Mouse (Mus musculus): ENCODE measurements around the gene Nenf. TPM values are rescaled to one million over a fixed set of nuclear protein-coding genes. Genes with fewer than 3 reads are reported as not detected.
A peak's percentile ranks its signal among the peaks of the same experiment; 100 is the strongest.

The Nenf gene
- polyA plus RNA-seq, 1 experiment from 2014 or later, result 72.4 TPM

DNA sequence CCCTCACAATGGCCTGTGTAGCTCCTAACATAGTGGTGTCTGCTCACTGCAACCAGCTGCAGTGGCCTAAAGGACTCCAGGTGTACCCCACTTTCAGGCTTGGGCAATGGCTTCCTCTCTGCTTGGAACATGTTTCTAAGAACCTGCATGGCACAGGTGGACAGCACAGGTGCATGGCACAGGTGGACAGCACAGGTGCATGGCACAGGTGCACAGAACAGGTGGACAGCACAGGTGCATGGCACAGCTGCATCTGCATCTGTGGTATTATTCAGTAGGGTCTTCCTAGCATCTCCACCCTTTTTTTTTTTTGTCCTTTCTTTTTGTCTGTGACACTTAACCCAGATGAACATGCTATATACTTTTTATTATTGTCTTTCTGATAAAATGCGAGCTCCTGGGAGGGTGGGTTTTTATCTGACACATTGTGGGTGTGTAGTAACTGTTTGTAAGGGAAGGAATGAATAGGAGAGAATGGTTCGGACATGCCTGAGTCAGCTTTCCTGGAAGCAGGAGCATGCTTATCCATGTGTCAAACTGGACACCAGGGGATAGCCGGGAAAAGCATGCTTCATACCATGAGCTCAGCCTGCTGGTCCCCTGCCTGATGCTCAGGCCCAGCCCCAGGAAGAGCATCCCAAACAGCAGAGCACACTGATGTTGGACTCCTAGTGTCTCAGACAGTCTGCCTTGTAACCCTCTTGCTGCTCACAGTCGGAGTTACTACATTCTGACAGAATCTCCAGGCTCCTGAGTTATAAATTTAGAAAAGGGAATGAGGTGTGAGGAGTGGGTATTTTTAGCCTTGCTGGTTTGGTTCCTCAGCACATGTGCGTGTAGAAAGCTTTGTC lies 49.0 kb downstream of the Nenf start:
- 75% methylated on average over 5 of the region's 5 CpGs for WGBS
- ATAC-seq (ENCODE audit: insufficient read depth, low FRiP score, low TSS enrichment), result no peak
- Histone ChIP-seq H3K36me3 (ENCODE audit: control insufficient read depth, insufficient read depth, low read length) (no peaks in the 10 kb centered on the region), H3K9me3 (ENCODE audit: control insufficient read depth, low read length) (no peaks in the 10 kb centered on the region), H3K27me3 (ENCODE audit: control insufficient read depth, insufficient read depth, low read length) (no peaks in the 10 kb centered on the region), H3K4me1 (ENCODE audit: control insufficient read depth, insufficient read depth, low read length) (peaks cover 5% of the 10 kb centered on the region), H3K4me3 (ENCODE audit: low read depth, low read length) (no peak overlapping the region), H3K4me2 (ENCODE audit: low read depth) (no peak overlapping the region), H3K9ac (ENCODE audit: low read length) (no peak overlapping the region), H3K27ac (ENCODE audit: low read depth, low read length) (no peak overlapping the region)
- no peak for DNase-seq (ENCODE audit: low spot score)

DNA sequence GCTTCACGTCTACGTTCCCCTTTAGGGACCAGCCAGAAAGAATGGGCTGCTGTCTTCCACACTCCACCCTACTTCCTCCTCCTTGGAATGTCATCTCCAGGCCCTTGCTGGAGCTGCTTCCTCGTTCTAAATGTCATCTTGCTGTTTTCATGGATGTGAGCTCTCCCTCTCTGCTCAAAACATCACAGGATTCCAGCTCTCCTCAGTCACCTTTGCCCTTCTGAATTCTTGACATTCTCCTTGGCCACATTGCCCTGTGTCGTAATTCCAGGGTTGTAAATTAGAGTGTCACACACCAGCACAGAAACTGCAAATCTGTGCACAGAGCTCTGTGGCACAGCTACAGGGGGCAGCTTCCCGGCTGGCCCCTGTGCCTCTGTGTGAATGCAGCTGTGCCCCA lies 50.1 kb downstream of the Nenf start:
- H3K27me3 ChIP-seq (ENCODE audit: control insufficient read depth, insufficient read depth, low read length), result no peaks in the 10 kb centered on the region
- no peak overlapping the region for H3K4me2 ChIP-seq (ENCODE audit: low read depth)
- 0 out of 2 replicates have a peak overlapping the region, but pooled peaks have one; percentile 10 for H3K9ac ChIP-seq (ENCODE audit: low read length)
- no peak for ATAC-seq (ENCODE audit: insufficient read depth, low FRiP score, low TSS enrichment)
- H3K36me3 ChIP-seq (ENCODE audit: control insufficient read depth, insufficient read depth, low read length), result no peaks in the 10 kb centered on the region
- peaks cover 5% of the 10 kb centered on the region for H3K4me1 ChIP-seq (ENCODE audit: control insufficient read depth, insufficient read depth, low read length)
- 19% methylated on average over 5 of the region's 5 CpGs for WGBS
- no peak overlapping the region for H3K27ac ChIP-seq (ENCODE audit: low read depth, low read length)
- no peaks in the 10 kb centered on the region for H3K9me3 ChIP-seq (ENCODE audit: control insufficient read depth, low read length)
- no peak overlapping the region for H3K4me3 ChIP-seq (ENCODE audit: low read depth, low read length)
- DNase-seq (ENCODE audit: low spot score), result no peak

DNA sequence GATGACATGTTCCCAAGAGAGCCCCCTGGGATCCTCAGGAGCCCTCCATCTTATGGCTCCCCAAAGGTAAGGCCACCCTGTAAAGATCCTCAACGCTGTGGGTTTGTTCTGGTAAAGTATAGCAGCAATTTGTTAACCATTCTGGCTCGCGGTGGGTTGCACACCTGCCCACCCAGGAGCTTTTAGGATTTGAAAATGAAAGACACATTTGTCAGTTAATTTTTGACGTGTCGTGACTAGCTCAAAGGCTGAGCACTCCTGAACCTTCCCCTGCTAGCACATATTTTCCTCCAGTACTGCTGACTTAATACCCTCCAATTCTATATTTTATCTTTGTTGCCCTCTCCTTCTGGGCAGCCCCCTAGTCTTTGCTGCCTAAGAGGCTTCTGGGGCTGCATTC lies 50.8 kb downstream of the Nenf start:
- no peak overlapping the region for H3K4me2 ChIP-seq (ENCODE audit: low read depth)
- no peaks in the 10 kb centered on the region for H3K36me3 ChIP-seq (ENCODE audit: control insufficient read depth, insufficient read depth, low read length)
- H3K9ac ChIP-seq (ENCODE audit: low read length), result no peak overlapping the region
- H3K4me3 ChIP-seq (ENCODE audit: low read depth, low read length), result no peak overlapping the region
- no peak overlapping the region for H3K27ac ChIP-seq (ENCODE audit: low read depth, low read length)
- H3K9me3 ChIP-seq (ENCODE audit: control insufficient read depth, low read length), result no peaks in the 10 kb centered on the region
- no peaks in the 10 kb centered on the region for H3K27me3 ChIP-seq (ENCODE audit: control insufficient read depth, insufficient read depth, low read length)
- WGBS, result 87% methylated on average over 5 of the region's 5 CpGs
- ATAC-seq (ENCODE audit: insufficient read depth, low FRiP score, low TSS enrichment) (no peak), DNase-seq (ENCODE audit: low spot score) (no peak)
- peaks cover 5% of the 10 kb centered on the region for H3K4me1 ChIP-seq (ENCODE audit: control insufficient read depth, insufficient read depth, low read length)

DNA sequence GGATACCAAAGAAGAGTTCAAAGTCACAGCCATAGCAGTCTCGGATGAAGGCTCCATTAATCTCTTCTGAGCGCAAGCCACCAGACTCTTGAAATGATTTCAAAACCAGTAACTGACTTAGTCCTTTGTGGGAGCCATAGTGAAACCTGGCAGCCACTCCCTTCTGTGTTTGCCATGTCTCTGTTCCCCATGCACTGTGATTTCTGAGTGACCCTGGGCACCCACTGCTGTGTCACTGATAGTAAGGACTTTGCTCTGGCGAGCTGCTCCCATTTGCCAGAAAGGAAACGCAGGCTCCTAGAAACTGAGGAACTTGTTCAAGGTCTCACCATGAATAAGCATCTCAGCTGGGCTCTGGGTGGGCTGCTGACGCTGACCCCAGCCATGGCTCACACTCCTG lies 54.5 kb downstream of the Nenf start:
- Histone ChIP-seq H3K27me3 (ENCODE audit: control insufficient read depth, insufficient read depth, low read length) (no peaks in the 10 kb centered on the region), H3K36me3 (ENCODE audit: control insufficient read depth, insufficient read depth, low read length) (no peaks in the 10 kb centered on the region), H3K4me1 (ENCODE audit: control insufficient read depth, insufficient read depth, low read length) (peaks cover 5% of the 10 kb centered on the region), H3K4me3 (ENCODE audit: low read depth, low read length) (no peak overlapping the region), H3K4me2 (ENCODE audit: low read depth) (no peak overlapping the region), H3K27ac (ENCODE audit: low read depth, low read length) (no peak overlapping the region), H3K9me3 (ENCODE audit: control insufficient read depth, low read length) (no peaks in the 10 kb centered on the region), H3K9ac (ENCODE audit: low read length) (no peak overlapping the region)
- 85% methylated on average over 5 of the region's 5 CpGs for WGBS
- ATAC-seq (ENCODE audit: insufficient read depth, low FRiP score, low TSS enrichment) (no peak), DNase-seq (ENCODE audit: low spot score) (no peak)

DNA sequence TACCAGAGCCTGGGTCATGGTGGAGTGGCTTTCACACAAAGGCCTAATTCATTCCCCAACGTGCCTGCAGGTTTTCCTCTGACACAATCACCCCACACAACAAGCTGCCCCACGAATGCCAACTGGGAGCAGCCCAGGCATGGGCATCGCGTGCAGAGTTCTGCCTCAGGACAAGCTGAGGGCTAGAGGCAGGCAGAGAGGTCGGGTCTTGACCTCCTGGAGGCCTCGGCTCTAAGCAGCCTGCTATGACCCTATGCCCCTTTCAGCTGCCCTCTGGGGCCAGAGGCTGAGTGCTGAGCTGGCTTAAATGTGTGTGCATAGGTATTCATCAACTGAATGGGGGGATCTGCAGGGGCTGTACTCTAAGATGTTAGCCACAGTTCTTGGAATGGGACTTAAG lies 56.1 kb downstream of the Nenf start:
- Histone ChIP-seq H3K4me3 (ENCODE audit: low read depth, low read length) (no peak overlapping the region), H3K9ac (ENCODE audit: low read length) (no peak overlapping the region), H3K36me3 (ENCODE audit: control insufficient read depth, insufficient read depth, low read length) (no peaks in the 10 kb centered on the region), H3K4me2 (ENCODE audit: low read depth) (no peak overlapping the region), H3K4me1 (ENCODE audit: control insufficient read depth, insufficient read depth, low read length) (no peaks in the 10 kb centered on the region), H3K9me3 (ENCODE audit: control insufficient read depth, low read length) (no peaks in the 10 kb centered on the region), H3K27ac (ENCODE audit: low read depth, low read length) (no peak overlapping the region), H3K27me3 (ENCODE audit: control insufficient read depth, insufficient read depth, low read length) (no peaks in the 10 kb centered on the region)
- no peak for DNase-seq (ENCODE audit: low spot score)
- 17% methylated on average over 6 of the region's 6 CpGs for WGBS
- no peak for ATAC-seq (ENCODE audit: insufficient read depth, low FRiP score, low TSS enrichment)

DNA sequence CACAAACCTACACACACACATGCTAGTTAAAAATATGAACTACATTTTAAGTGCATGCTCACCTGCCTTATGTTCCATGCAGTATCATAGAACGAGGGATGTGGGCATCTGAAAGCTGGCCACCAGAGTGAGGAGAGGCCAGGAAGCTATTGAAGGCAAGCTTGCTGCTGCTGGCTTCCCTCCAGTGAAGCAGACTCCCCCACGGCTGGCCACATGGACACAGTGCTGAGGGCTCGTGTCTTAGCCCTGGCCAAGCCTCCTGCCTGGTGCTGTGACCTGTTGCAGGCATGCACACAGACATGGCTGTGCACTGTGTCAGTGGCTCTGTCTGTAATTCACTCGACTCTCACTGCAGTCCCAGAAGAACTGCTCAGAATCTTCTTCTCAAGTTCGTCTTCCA lies 58.3 kb downstream of the Nenf start:
- H3K9me3 ChIP-seq (ENCODE audit: control insufficient read depth, low read length), result no peaks in the 10 kb centered on the region
- WGBS, result 74% methylated on average over 5 of the region's 5 CpGs
- no peak for ATAC-seq (ENCODE audit: insufficient read depth, low FRiP score, low TSS enrichment)

DNA sequence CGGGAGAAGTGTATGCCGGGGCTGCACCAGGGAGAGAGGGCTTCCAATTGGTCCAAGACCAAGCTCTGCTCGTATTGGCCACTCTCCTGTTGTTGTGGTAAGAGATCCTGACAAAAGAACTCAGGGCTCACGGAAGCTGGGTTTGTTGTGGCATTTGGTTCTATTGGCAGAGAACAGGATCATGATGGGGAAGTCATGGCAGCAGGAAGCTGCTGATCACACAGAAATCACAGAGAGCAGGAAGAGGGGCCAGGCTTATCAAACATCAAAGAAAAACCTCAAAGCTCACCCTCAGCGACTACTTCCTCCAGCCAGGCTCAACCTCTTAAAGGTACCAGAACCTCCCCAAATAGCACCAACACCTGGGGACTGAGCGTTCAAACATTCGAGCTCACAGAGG lies 58.9 kb downstream of the Nenf start:
- no peaks in the 10 kb centered on the region for H3K4me1 ChIP-seq (ENCODE audit: control insufficient read depth, insufficient read depth, low read length)
- WGBS, result 34% methylated on average over 7 of the region's 7 CpGs
- H3K9me3 ChIP-seq (ENCODE audit: control insufficient read depth, low read length), result no peaks in the 10 kb centered on the region
- no peak overlapping the region for H3K9ac ChIP-seq (ENCODE audit: low read length)
- H3K36me3 ChIP-seq (ENCODE audit: control insufficient read depth, insufficient read depth, low read length), result no peaks in the 10 kb centered on the region
- no peak overlapping the region for H3K27ac ChIP-seq (ENCODE audit: low read depth, low read length)
- H3K27me3 ChIP-seq (ENCODE audit: control insufficient read depth, insufficient read depth, low read length), result no peaks in the 10 kb centered on the region
- H3K4me2 ChIP-seq (ENCODE audit: low read depth), result no peak overlapping the region
- no peak for DNase-seq (ENCODE audit: low spot score)
- H3K4me3 ChIP-seq (ENCODE audit: low read depth, low read length), result no peak overlapping the region
- no peak for ATAC-seq (ENCODE audit: insufficient read depth, low FRiP score, low TSS enrichment)

More for the DNA sequence above, 58.3 kb downstream of the Nenf start:
- H3K4me3 ChIP-seq (ENCODE audit: low read depth, low read length), result no peak overlapping the region
- H3K27ac ChIP-seq (ENCODE audit: low read depth, low read length), result no peak overlapping the region
- no peaks in the 10 kb centered on the region for H3K27me3 ChIP-seq (ENCODE audit: control insufficient read depth, insufficient read depth, low read length)
- H3K4me1 ChIP-seq (ENCODE audit: control insufficient read depth, insufficient read depth, low read length), result no peaks in the 10 kb centered on the region
- no peaks in the 10 kb centered on the region for H3K36me3 ChIP-seq (ENCODE audit: control insufficient read depth, insufficient read depth, low read length)
- no peak overlapping the region for H3K9ac ChIP-seq (ENCODE audit: low read length)
- no peak overlapping the region for H3K4me2 ChIP-seq (ENCODE audit: low read depth)
- no peak for DNase-seq (ENCODE audit: low spot score)

DNA sequence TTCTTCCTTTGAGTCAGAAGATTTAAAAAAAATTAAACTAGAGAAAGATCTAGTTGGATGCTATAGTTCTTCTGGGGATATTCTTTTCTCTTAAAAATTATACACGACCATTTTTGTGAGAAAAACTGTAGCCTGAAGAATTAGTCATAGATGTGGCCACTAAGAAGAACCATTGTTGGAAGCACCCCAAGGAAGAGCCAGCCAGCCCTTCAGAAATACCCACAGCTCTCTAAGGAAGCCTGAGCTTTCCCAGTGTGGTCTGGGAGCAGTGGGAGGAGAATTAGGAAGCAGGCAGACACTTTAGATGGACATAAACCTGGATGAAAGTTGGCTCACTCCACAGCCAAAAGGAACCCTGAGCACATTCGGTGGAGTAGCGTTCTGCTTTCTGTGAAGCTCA lies 59.5 kb downstream of the Nenf start:
- no peak for ATAC-seq (ENCODE audit: insufficient read depth, low FRiP score, low TSS enrichment)
- Histone ChIP-seq H3K36me3 (ENCODE audit: control insufficient read depth, insufficient read depth, low read length) (no peaks in the 10 kb centered on the region), H3K4me3 (ENCODE audit: low read depth, low read length) (no peak overlapping the region), H3K9me3 (ENCODE audit: control insufficient read depth, low read length) (no peaks in the 10 kb centered on the region), H3K27ac (ENCODE audit: low read depth, low read length) (no peak overlapping the region), H3K9ac (ENCODE audit: low read length) (no peak overlapping the region), H3K27me3 (ENCODE audit: control insufficient read depth, insufficient read depth, low read length) (no peaks in the 10 kb centered on the region), H3K4me1 (ENCODE audit: control insufficient read depth, insufficient read depth, low read length) (no peaks in the 10 kb centered on the region), H3K4me2 (ENCODE audit: low read depth) (no peak overlapping the region)
- WGBS, result 65% methylated on average over 3 of the region's 3 CpGs
- no peak for DNase-seq (ENCODE audit: low spot score)

DNA sequence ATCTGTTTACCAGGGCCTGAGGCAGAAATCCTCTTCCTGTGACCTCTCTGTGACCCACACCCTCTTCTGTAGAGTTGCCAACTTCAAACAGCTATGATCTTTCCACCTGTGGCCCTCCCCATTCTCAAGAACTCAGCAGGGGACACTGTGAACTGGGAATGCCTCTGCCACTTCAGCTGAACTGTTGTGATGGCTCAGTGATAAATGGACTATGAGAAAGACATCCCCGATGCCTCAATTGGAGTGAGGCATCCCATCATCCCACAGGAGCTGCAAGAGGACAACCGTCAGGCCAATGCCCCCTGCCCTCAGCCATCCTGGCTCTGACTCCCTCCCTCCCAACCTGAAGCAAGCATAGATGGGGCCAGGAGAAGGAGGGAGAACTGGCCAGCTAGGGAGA lies 60.0 kb downstream of the Nenf start:
- Histone ChIP-seq H3K27ac (ENCODE audit: low read depth, low read length) (no peak overlapping the region), H3K36me3 (ENCODE audit: control insufficient read depth, insufficient read depth, low read length) (no peaks in the 10 kb centered on the region), H3K4me1 (ENCODE audit: control insufficient read depth, insufficient read depth, low read length) (no peaks in the 10 kb centered on the region), H3K9me3 (ENCODE audit: control insufficient read depth, low read length) (no peaks in the 10 kb centered on the region), H3K4me2 (ENCODE audit: low read depth) (no peak overlapping the region), H3K27me3 (ENCODE audit: control insufficient read depth, insufficient read depth, low read length) (no peaks in the 10 kb centered on the region), H3K9ac (ENCODE audit: low read length) (no peak overlapping the region), H3K4me3 (ENCODE audit: low read depth, low read length) (no peak overlapping the region)
- ATAC-seq (ENCODE audit: insufficient read depth, low FRiP score, low TSS enrichment), result no peak
- no peak for DNase-seq (ENCODE audit: low spot score)
- 22% methylated on average over 2 of the region's 2 CpGs for WGBS

Data from neural tube, embryonic 11.5 days (tissue).